Mouse (Mus musculus) gastrocnemius, adult 18-20 months (tissue): ENCODE measurements around the gene Gm20708. TPM values are rescaled to one million over a fixed set of nuclear protein-coding genes. Genes with fewer than 3 reads are reported as not detected.

Experiments used
- DNase-seq: peaks from one replicate; pipeline ENCODE4 v3.0.0; 2021; ENCODE audit warnings: low spot score
- total RNA-seq, 2 experiments: library from RNA; stranded (reverse); gene quantifications; 2 replicates each; pipeline ENCODE4 v1.2.3; 2021

Gene Gm20708
- total RNA-seq, 2 experiments from 2014 or later: 0.47 to 0.68 TPM

GRCm38 (mm10) chr11:117860601-117861000, 51.1 kb downstream of the Gm20708 start, which contains the start of gene Tmem235:
TSS of gene Tmem235 (plus strand) at chr11:117860752.
- no peak for DNase-seq

GRCm38 (mm10) chr11:117863174-117863856, 53.8 kb downstream of the Gm20708 start:
- DNase-seq: no peak

- no peak for DNase-seq
Observed at GRCm38 (mm10) chr11:117864805-117865204, 55.3 kb downstream of the Gm20708 start.

- no peak for DNase-seq
Observed at GRCm38 (mm10) chr11:117865988-117866387, 56.5 kb downstream of the Gm20708 start.

GRCm38 (mm10) chr11:117870688-117871365, 61.4 kb downstream of the Gm20708 start:
- peak; percentile 78 for DNase-seq

- no peak for DNase-seq
Observed at GRCm38 (mm10) chr11:117871376-117871775, 61.9 kb downstream of the Gm20708 start.

GRCm38 (mm10) chr11:117871911-117872584, 62.6 kb downstream of the Gm20708 start:
- DNase-seq: no peak

GRCm38 (mm10) chr11:117872861-117873608, 63.6 kb downstream of the Gm20708 start, which contains the start of gene Tha1:
TSS of gene Tha1 (minus strand) at chr11:117873481.
- DNase-seq: peak; percentile 88

GRCm38 (mm10) chr11:117874419-117874818, 65.0 kb downstream of the Gm20708 start:
- no peak for DNase-seq

GRCm38 (mm10) chr11:117875681-117876080, 66.2 kb downstream of the Gm20708 start:
- DNase-seq: no peak

- DNase-seq: peak; percentile 21
Observed at GRCm38 (mm10) chr11:117877917-117878745, 68.7 kb downstream of the Gm20708 start.

- DNase-seq: no peak
Observed at GRCm38 (mm10) chr11:117878892-117879291, 69.4 kb downstream of the Gm20708 start.

- no peak for DNase-seq
Observed at GRCm38 (mm10) chr11:117879676-117880075, 70.2 kb downstream of the Gm20708 start.

- no peak for DNase-seq
Observed at GRCm38 (mm10) chr11:117880336-117880976, 71.0 kb downstream of the Gm20708 start.

- DNase-seq: no peak
Observed at GRCm38 (mm10) chr11:117880977-117881358, 71.5 kb downstream of the Gm20708 start.

- DNase-seq: no peak
Observed at GRCm38 (mm10) chr11:117881787-117882186, 72.3 kb downstream of the Gm20708 start.

- no peak for DNase-seq
Observed at GRCm38 (mm10) chr11:117882208-117882607, 72.7 kb downstream of the Gm20708 start.

GRCm38 (mm10) chr11:117886000-117886399, 76.5 kb downstream of the Gm20708 start:
- no peak for DNase-seq

- no peak for DNase-seq
Observed at GRCm38 (mm10) chr11:117888168-117888852, 78.8 kb downstream of the Gm20708 start.
